Mouse (Mus musculus) hindbrain, embryonic 10.5 days (tissue): ENCODE measurements around the gene Celf3. TPM values are rescaled to one million over a fixed set of nuclear protein-coding genes. Genes with fewer than 3 reads are reported as not detected.
A peak's percentile ranks its signal among the peaks of the same experiment; 100 is the strongest.

ENCODE experiments used
- DNase-seq: peaks from one replicate; pipeline ENCODE4 v3.0.0-alpha.2; 2017; ENCODE audit warnings: low spot score
- H3K27ac ChIP-seq: fragments of 300-500 bp; sonication (generic); 2 replicates; pipeline ENCODE4 v1.5.1; 2016; ENCODE audit warnings: mild to moderate bottlenecking, moderate library complexity
- H3K27me3 ChIP-seq: fragments of 300-500 bp; sonication (generic); 2 replicates; pipeline ENCODE4 v1.6.1; 2016; ENCODE audit warnings: mild to moderate bottlenecking; ENCODE audit not compliant: poor library complexity, insufficient read depth, severe bottlenecking
- H3K36me3 ChIP-seq: fragments of 300-500 bp; sonication (generic); 2 replicates; pipeline ENCODE4 v1.6.1; 2016; ENCODE audit warnings: mild to moderate bottlenecking, moderate library complexity
- H3K4me1 ChIP-seq: fragments of 300-500 bp; sonication (generic); replicated peaks from 2 replicates; pipeline ENCODE4 v1.6.1; 2016; ENCODE audit warnings: mild to moderate bottlenecking
- H3K4me3 ChIP-seq: fragments of 300-500 bp; sonication (generic); 2 replicates; pipeline ENCODE4 v1.5.1; 2016; ENCODE audit warnings: mild to moderate bottlenecking, moderate library complexity
- H3K9me3 ChIP-seq: fragments of 300-500 bp; sonication (generic); 2 replicates; pipeline ENCODE4 v1.6.1; 2016; ENCODE audit warnings: mild to moderate bottlenecking, moderate library complexity
- WGBS: fragments of 180-500 bp; shearing (Covaris S2); methylation state at CpG from one replicate; pipeline ENCODE4 v1.1.7; 2016; 5-methylcytosine and 5-hydroxymethylcytosine counted together
- polyA plus RNA-seq: library from polyadenylated mRNA; unstranded; fragments of >200 nt; fragmentation: Nextera tagmentation; extraction: Ambion mirVana; gene quantifications from 2 replicates; pipeline ENCODE4 v1.2.1, GENCODE M21; 2016

Celf3 gene
- polyA plus RNA-seq, 1 experiment from 2014 or later = 136 TPM

GRCm38 (mm10) chr3:94482764-94483385 lies 4.8 kb downstream of the Celf3 start:
- no peaks in the 10 kb centered on the region for H3K9me3 ChIP-seq
- 85% methylated on average over 17 of the region's 17 CpGs for WGBS
- peak overlapping the region; percentile 87 for H3K27ac ChIP-seq
- peaks cover 33% of the 10 kb centered on the region for H3K36me3 ChIP-seq
- no peak overlapping the region for H3K4me3 ChIP-seq
- peaks cover 98% of the 10 kb centered on the region for H3K4me1 ChIP-seq
- no peak for DNase-seq
- H3K27me3 ChIP-seq = peaks cover 30% of the 10 kb centered on the region

- peak; percentile 96 for DNase-seq
- peaks cover 44% of the 10 kb centered on the region for H3K36me3 ChIP-seq
These were observed 5.8 kb downstream of the Celf3 start for GRCm38 (mm10) chr3:94483790-94484439.

GRCm38 (mm10) chr3:94485922-94486321 lies 7.8 kb downstream of the Celf3 start:
- no peaks in the 10 kb centered on the region for H3K9me3 ChIP-seq
- 73% methylated on average over 7 of the region's 7 CpGs for WGBS
- peaks cover 88% of the 10 kb centered on the region for H3K4me1 ChIP-seq
- H3K27ac ChIP-seq = peak overlapping the region; percentile 87; the same call in 1 of the 2 replicates
- H3K27me3 ChIP-seq = peaks cover 4% of the 10 kb centered on the region; the same call in 1 of the 2 replicates
- no peak for DNase-seq
- no peak overlapping the region for H3K4me3 ChIP-seq
- peaks cover 63% of the 10 kb centered on the region for H3K36me3 ChIP-seq

More at GRCm38 (mm10) chr3:94483790-94484439, 5.8 kb downstream of the Celf3 start:
- Histone ChIP-seq H3K27ac (peak overlapping the region; percentile 87), H3K4me1 (peaks cover 91% of the 10 kb centered on the region), H3K4me3 (peak overlapping the region; percentile 35), H3K27me3 (peaks cover 23% of the 10 kb centered on the region), H3K9me3 (no peaks in the 10 kb centered on the region)
- 12% methylated on average over 20 of the region's 20 CpGs for WGBS

GRCm38 (mm10) chr3:94487581-94487980 lies 9.5 kb downstream of the Celf3 start:
- no peak overlapping the region for H3K4me3 ChIP-seq
- H3K27ac ChIP-seq = 0 out of 2 replicates have a peak overlapping the region, but pooled peaks have one; percentile 1
- WGBS = 81% methylated on average over 6 of the region's 6 CpGs
- H3K27me3 ChIP-seq = no peaks in the 10 kb centered on the region
- no peak for DNase-seq
- peaks cover 77% of the 10 kb centered on the region for H3K4me1 ChIP-seq
- peaks cover 73% of the 10 kb centered on the region for H3K36me3 ChIP-seq
- no peaks in the 10 kb centered on the region for H3K9me3 ChIP-seq

- Histone ChIP-seq H3K4me1 (no peaks in the 10 kb centered on the region), H3K36me3 (peaks cover 65% of the 10 kb centered on the region), H3K4me3 (no peak overlapping the region), H3K27ac (no peak overlapping the region), H3K27me3 (no peaks in the 10 kb centered on the region), H3K9me3 (no peaks in the 10 kb centered on the region)
- WGBS = 90% methylated on average over 4 of the region's 4 CpGs
- DNase-seq = no peak
These were observed 19.1 kb downstream of the Celf3 start for GRCm38 (mm10) chr3:94497162-94497561.

- H3K27ac ChIP-seq = no peak overlapping the region
- H3K36me3 ChIP-seq = peaks cover 59% of the 10 kb centered on the region
- no peaks in the 10 kb centered on the region for H3K27me3 ChIP-seq
- whole genome bisulfite sequencing = 73% methylated on average over 3 of the region's 3 CpGs
- H3K9me3 ChIP-seq = 0 out of 2 replicates have a peak, but pooled peaks cover 4% of the 10 kb centered on the region
- no peaks in the 10 kb centered on the region for H3K4me1 ChIP-seq
- no peak for DNase-seq
- no peak overlapping the region for H3K4me3 ChIP-seq
These were observed 24.1 kb downstream of the Celf3 start for GRCm38 (mm10) chr3:94502243-94502642.

- WGBS = 96% methylated on average over 1 of the region's 1 CpGs
- H3K36me3 ChIP-seq = peaks cover 65% of the 10 kb centered on the region
These were observed 28.6 kb downstream of the Celf3 start for GRCm38 (mm10) chr3:94506664-94507063.

GRCm38 (mm10) chr3:94526731-94527130 lies 48.6 kb downstream of the Celf3 start:
- Histone ChIP-seq H3K36me3 (peaks cover 51% of the 10 kb centered on the region), H3K9me3 (no peaks in the 10 kb centered on the region), H3K4me1 (no peaks in the 10 kb centered on the region), H3K4me3 (no peak overlapping the region), H3K27ac (no peak overlapping the region), H3K27me3 (no peaks in the 10 kb centered on the region)
- no peak for DNase-seq
- 77% methylated on average over 2 of the region's 2 CpGs for WGBS

More at GRCm38 (mm10) chr3:94506664-94507063, 28.6 kb downstream of the Celf3 start:
- no peak overlapping the region for H3K4me3 ChIP-seq
- DNase-seq = no peak
- H3K4me1 ChIP-seq = no peaks in the 10 kb centered on the region
- no peaks in the 10 kb centered on the region for H3K27me3 ChIP-seq
- H3K27ac ChIP-seq = no peak overlapping the region
- 0 out of 2 replicates have a peak, but pooled peaks cover 4% of the 10 kb centered on the region for H3K9me3 ChIP-seq

GRCm38 (mm10) chr3:94533968-94534367 lies 55.9 kb downstream of the Celf3 start:
- Histone ChIP-seq H3K9me3 (no peaks in the 10 kb centered on the region), H3K27me3 (no peaks in the 10 kb centered on the region), H3K27ac (no peak overlapping the region), H3K4me1 (no peaks in the 10 kb centered on the region), H3K36me3 (peaks cover 17% of the 10 kb centered on the region), H3K4me3 (no peak overlapping the region)
- no peak for DNase-seq

- DNase-seq = no peak
- no peaks in the 10 kb centered on the region for H3K9me3 ChIP-seq
- no peaks in the 10 kb centered on the region for H3K4me1 ChIP-seq
- H3K4me3 ChIP-seq = no peak overlapping the region
- H3K27ac ChIP-seq = no peak overlapping the region
- H3K27me3 ChIP-seq = no peaks in the 10 kb centered on the region
- H3K36me3 ChIP-seq = peaks cover 13% of the 10 kb centered on the region; the same call in 1 of the 2 replicates
- WGBS = 93% methylated on average over 3 of the region's 3 CpGs
These were observed 59.1 kb downstream of the Celf3 start for GRCm38 (mm10) chr3:94537187-94537586.

Other genes with a start within 250 kb of the Celf3 start
- not detected in 2 replicates for gene Gm4778, start 214.3 kb upstream of the Celf3 start, polyA plus RNA-seq
- gene Them4, start 168.2 kb upstream of the Celf3 start, polyA plus RNA-seq = 8.6 and 9.8 TPM in 2 replicates
- gene Them5, start 136.2 kb upstream of the Celf3 start, polyA plus RNA-seq = not detected in 2 replicates
- 0.32 and 1.2 TPM in 2 replicates for gene C2cd4d, start 115.9 kb upstream of the Celf3 start, polyA plus RNA-seq
- 0.13 and 0.30 TPM in 2 replicates for gene Rorc, start 105.5 kb upstream of the Celf3 start, polyA plus RNA-seq
- 0.66 and 1.2 TPM in 2 replicates for gene Lingo4, start 79.8 kb upstream of the Celf3 start, polyA plus RNA-seq
- gene Tdrkh, start 65.0 kb upstream of the Celf3 start, polyA plus RNA-seq = 39.6 and 46.1 TPM in 2 replicates
- 71.3 and 73.4 TPM in 2 replicates for gene Mrpl9, start 35.0 kb upstream of the Celf3 start, polyA plus RNA-seq
- gene Oaz3, start 34.4 kb upstream of the Celf3 start, polyA plus RNA-seq = 0.26 and 0.98 TPM in 2 replicates
- gene Riiad1, start 2.0 kb downstream of the Celf3 start, polyA plus RNA-seq = 6.5 and 19.3 TPM in 2 replicates
- 43.0 and 45.5 TPM in 2 replicates for gene Snx27, start 104.4 kb downstream of the Celf3 start, polyA plus RNA-seq
- not detected in 2 replicates for gene Gm10972, start 164.8 kb downstream of the Celf3 start, polyA plus RNA-seq
- gene Tuft1, start 180.6 kb downstream of the Celf3 start, polyA plus RNA-seq = 3.5 and 3.7 TPM in 2 replicates
- 0.20 and 0.24 TPM in 2 replicates for gene Selenbp2, start 215.3 kb downstream of the Celf3 start, polyA plus RNA-seq